Mouse (Mus musculus): ENCODE data around the gene Vwa3b. TPM values are rescaled to one million over a fixed set of nuclear protein-coding genes. Genes with fewer than 3 reads are reported as not detected.

The Vwa3b gene
- total RNA-seq, 2 experiments from 2014 or later = not detected

GRCm38 (mm10) chr1:37105194-37105593, 78.8 kb downstream of the Vwa3b start:
- no peak for ATAC-seq (replicated peaks; ENCODE audit: low FRiP score, poor library complexity, severe bottlenecking)

GRCm38 (mm10) chr1:37113781-37114180, 87.4 kb downstream of the Vwa3b start:
- ATAC-seq (replicated peaks; ENCODE audit: low FRiP score, poor library complexity, severe bottlenecking) = no peak

DNA sequence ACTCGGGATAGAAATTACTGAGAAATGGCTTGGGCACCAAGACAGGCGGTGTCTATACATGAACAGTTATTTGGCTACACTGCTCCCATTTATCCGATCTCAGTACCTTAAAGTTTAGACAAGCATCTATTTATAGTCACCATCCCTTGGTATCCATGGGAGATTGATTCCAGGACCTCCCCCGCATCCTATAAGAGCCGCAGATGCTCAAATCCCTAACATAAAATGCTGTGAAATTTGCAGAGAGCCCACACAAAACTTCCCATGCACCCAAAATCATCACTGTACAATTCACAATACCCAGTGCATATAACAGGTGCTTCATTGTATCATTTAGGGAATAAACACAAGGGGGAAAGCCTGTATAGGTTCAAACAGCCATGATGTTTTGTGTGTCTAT, 89.5 kb downstream of the Vwa3b start:
- ATAC-seq (replicated peaks; ENCODE audit: low FRiP score, poor library complexity, severe bottlenecking) = no peak

DNA sequence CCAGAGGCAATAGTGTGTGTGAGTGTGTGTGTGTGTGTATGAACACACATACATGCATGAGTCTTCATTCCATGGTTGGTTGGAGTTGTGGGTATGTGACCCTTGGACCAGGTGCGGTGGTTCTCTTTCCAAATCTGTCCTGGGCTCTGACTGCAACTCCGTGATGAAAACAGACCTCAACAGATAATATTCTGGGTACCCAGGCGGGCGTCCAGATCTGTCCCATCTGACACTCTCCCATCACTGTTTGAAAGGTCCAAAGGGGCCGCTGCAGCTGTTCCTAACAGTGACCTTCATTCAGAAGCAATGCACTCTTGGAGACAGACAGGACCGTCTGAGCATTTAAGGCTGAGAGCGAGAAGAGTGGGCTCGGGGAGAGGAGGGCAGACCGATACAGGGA, 90.2 kb downstream of the Vwa3b start:
- ATAC-seq (replicated peaks; ENCODE audit: low FRiP score, poor library complexity, severe bottlenecking) = no peak

DNA sequence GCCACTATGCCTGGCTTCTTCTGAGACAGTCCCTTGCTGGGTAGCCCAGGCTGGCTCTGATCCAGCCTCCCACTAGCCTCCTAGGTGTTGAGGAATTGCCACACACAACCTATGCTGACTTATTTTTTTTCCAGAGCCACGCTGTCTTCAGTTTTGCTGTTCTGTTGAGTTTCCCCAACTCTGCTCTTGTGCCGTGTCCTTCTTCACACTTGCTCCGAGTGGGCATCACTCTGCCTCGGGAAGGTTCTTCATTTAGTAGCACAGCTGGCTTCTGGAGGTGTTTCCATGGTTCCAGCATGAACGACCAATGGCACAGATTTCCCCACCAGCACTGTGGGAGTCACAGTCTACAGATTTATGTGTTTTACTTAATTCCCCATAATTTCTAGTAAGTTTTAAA, 91.6 kb downstream of the Vwa3b start:
- ATAC-seq (replicated peaks; ENCODE audit: low FRiP score, poor library complexity, severe bottlenecking) = no peak

DNA sequence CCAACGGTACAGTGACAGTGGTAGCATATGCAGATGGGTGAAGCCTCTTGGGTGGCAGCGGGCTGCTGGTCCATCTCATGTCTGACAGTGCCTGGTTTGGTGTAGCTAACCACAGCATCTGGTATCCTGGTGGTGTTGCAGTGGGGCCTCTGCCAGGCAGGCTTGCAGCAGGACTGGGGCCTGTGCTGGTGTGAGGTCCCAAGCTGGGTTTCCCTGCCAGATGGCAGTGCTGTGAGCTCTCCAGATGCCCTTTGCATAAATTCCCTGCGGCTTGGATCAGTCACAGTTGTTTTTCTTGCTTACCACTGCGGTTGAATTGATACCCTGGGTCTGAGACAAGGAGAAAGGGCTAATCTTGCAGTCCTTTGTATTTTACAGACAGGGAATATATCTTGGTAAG, 95.9 kb downstream of the Vwa3b start:
- ATAC-seq (replicated peaks; ENCODE audit: low FRiP score, poor library complexity, severe bottlenecking) = no peak

GRCm38 (mm10) chr1:37122798-37123197, 96.4 kb downstream of the Vwa3b start:
- ATAC-seq (replicated peaks; ENCODE audit: low FRiP score, poor library complexity, severe bottlenecking) = no peak

DNA sequence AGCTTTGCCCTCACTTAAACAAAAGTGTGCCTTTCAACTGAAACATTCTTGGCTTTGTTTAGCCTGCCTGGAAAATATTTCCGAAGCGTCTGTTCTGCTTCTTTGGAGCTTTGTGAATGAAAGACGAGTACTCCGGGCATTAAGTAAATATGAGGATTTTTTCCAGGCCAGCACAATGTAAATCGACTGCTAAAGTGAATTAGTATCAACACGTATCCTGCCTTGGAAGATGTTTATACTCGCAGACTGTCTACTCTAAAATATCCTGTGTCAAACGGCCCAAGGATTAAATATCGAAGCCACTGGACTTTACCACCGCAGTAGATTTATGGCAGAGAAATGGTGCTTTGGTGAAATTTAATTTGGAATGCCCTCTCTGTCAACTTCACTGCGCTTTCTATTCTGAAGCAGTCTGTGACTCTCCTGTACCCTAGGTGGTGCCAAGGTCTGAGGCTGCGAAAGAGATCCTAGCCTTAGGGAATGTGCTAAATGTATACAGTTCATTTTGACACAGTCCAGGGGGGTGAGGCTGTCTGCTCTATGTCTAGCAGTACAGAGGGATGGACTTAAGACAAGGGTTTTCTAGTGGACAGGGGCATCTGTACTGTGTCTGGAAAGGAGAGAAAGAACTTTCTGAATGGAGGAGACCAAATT, 98.4 kb downstream of the Vwa3b start:
- ATAC-seq (replicated peaks; ENCODE audit: low FRiP score, poor library complexity, severe bottlenecking) = no peak

DNA sequence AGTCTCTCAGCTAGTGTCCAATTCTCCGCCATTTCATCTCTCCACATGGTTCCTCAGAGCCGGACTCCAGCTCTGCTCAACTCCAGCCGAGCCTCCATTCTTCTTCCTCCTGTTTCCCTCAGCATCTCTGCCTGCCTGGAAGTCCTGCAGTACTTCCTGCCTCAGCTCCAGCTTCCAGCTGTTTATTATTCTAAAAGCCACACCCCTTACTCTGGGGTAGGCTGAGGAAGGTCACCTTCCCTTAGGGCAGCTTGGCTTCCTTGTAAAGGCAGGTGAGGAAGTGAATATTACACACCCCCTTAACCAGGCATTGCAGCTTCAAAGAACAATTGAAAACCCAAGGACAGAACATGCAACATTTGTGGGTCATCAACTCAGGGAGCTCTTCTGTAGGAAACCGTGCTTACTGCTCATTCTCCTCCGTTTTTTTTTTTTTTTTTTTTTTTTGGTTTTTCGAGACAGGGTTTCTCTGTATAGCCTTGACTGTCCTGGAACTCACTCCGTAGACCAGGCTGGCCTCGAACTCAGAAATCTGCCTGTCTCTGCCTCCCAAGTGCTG, 103.7 kb downstream of the Vwa3b start:
- no peak for ATAC-seq (replicated peaks; ENCODE audit: low FRiP score, poor library complexity, severe bottlenecking)

DNA sequence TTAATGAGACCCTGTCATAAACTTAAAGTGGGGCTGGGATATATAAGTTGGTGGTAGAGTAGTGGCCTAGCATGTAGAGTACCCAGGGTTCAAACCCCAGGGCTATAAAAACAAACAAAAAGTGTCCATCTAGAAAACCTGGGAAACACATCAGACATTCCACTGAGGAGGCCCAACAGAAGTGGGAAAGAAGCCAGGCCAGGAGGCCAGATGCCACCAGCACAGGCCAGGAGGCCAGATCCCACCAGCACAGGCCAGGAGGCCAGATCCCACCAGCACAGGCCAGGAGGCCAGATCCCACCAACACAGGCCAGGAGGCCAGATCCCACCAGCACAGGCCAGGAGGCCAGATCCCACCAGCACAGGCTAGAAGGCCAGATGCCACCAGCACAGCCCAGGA, 104.8 kb downstream of the Vwa3b start:
- no peak for ATAC-seq (replicated peaks; ENCODE audit: low FRiP score, poor library complexity, severe bottlenecking)

GRCm38 (mm10) chr1:37132433-37132832, 106.0 kb downstream of the Vwa3b start:
- no peak for ATAC-seq (replicated peaks; ENCODE audit: low FRiP score, poor library complexity, severe bottlenecking)

DNA sequence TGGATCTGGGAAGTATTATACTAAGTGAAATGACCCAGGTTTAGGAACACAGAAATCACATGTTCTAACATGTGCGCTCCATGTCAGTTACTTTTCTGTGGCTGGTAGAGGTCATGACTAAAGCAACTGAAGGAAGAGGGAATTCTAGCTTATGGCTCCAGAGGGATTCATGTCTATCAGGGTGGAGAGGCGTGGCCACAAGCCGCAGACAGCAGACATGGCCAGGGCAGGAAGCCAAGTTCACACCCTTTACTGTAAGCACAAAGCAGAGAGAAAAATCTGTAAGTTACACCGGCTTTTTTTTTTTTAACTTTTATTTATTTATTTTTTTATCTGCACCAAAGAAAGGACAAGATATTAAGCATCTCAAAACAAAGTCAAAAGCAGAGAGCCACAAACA, 119.6 kb downstream of the Vwa3b start:
- no peak for ATAC-seq (replicated peaks; ENCODE audit: low FRiP score, poor library complexity, severe bottlenecking)

- no peak for ATAC-seq (replicated peaks; ENCODE audit: low FRiP score, poor library complexity, severe bottlenecking)
Observed at GRCm38 (mm10) chr1:37149866-37150265, 123.5 kb downstream of the Vwa3b start.

- ATAC-seq (replicated peaks; ENCODE audit: low FRiP score, poor library complexity, severe bottlenecking) = no peak
Observed at GRCm38 (mm10) chr1:37151896-37152295, 125.5 kb downstream of the Vwa3b start.

GRCm38 (mm10) chr1:37166066-37166465, 139.7 kb downstream of the Vwa3b start:
- no peak for ATAC-seq (replicated peaks; ENCODE audit: low FRiP score, poor library complexity, severe bottlenecking)

DNA sequence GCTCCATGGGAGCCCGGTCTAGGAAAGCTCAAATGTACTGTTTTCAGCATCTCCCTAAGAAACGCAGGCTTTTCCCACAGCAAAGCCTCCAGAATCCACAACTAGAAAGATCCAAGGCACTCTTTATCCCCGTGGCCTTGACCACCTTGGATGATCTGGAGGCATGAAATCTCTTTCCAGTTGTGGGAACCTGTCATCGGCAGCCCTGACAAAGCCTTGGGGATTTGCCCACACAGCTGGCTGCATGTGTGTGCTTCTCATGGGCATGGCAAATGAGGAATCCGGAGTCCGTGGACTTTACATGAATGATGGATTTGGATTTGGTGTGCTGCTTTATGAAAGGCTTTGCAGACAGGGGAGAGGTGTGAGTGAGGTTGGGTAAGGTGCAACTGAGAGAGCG, 141.5 kb downstream of the Vwa3b start:
- ATAC-seq (replicated peaks; ENCODE audit: low FRiP score, poor library complexity, severe bottlenecking) = no peak

- ATAC-seq (replicated peaks; ENCODE audit: low FRiP score, poor library complexity, severe bottlenecking) = no peak
Observed at GRCm38 (mm10) chr1:37177874-37178273, 151.5 kb downstream of the Vwa3b start.

- ATAC-seq (replicated peaks; ENCODE audit: low FRiP score, poor library complexity, severe bottlenecking) = no peak
Observed at GRCm38 (mm10) chr1:37179852-37180251, 153.5 kb downstream of the Vwa3b start.

GRCm38 (mm10) chr1:37187050-37187449, 160.7 kb downstream of the Vwa3b start:
- ATAC-seq (replicated peaks; ENCODE audit: low FRiP score, poor library complexity, severe bottlenecking) = no peak

DNA sequence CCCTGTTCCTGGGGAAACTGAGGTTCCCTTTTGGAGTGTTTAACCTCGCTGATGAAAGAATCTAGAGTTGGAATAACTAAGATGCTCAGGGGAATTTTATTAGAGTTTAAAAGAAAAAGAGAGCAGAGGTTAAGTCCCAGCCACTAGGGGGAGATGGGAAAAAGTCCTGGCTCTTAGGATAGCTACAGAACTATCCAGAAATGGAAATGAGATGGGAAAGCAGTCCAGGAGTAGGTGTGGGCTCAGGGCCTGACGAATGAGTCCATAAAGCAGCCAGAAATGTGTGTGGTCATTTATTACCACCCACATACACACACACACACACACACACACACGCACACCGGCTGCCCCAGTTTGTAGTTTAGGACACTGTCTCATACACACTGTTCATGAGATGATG, 168.2 kb downstream of the Vwa3b start:
- no peak for ATAC-seq (replicated peaks; ENCODE audit: low FRiP score, poor library complexity, severe bottlenecking)

- no peak for ATAC-seq (replicated peaks; ENCODE audit: low FRiP score, poor library complexity, severe bottlenecking)
Observed at GRCm38 (mm10) chr1:37201406-37201805, 175.0 kb downstream of the Vwa3b start.

DNA sequence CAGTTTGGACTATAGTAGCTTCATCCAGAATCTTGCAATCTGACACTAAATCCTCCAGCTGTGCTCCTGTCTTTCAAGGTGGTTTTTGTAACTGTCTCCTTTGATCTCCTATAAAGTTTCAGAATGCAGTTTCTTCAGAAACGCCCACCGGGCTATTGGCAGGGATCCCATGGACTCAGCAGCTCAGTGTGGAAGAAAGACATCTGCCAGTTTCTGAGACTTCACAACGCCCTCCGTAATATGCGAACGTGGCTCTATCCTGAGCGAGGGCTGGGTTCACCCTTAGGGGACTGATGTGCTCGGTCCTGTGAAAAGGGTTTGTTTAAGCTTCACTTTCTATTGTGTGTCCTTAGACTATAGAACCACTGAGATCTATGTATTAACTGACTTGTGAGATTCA, 181.3 kb downstream of the Vwa3b start:
- ATAC-seq (replicated peaks; ENCODE audit: low FRiP score, poor library complexity, severe bottlenecking) = no peak

Data from erythroid progenitor cell, adult 5-6 weeks (primary cell).